Mouse (Mus musculus): ENCODE data around the gene Tigit. TPM values are rescaled to one million over a fixed set of nuclear protein-coding genes. Genes with fewer than 3 reads are reported as not detected.
A peak's percentile ranks its signal among the peaks of the same experiment; 100 is the strongest.

The Tigit gene
- polyA plus RNA-seq, 1 experiment from 2014 or later = not detected

DNA sequence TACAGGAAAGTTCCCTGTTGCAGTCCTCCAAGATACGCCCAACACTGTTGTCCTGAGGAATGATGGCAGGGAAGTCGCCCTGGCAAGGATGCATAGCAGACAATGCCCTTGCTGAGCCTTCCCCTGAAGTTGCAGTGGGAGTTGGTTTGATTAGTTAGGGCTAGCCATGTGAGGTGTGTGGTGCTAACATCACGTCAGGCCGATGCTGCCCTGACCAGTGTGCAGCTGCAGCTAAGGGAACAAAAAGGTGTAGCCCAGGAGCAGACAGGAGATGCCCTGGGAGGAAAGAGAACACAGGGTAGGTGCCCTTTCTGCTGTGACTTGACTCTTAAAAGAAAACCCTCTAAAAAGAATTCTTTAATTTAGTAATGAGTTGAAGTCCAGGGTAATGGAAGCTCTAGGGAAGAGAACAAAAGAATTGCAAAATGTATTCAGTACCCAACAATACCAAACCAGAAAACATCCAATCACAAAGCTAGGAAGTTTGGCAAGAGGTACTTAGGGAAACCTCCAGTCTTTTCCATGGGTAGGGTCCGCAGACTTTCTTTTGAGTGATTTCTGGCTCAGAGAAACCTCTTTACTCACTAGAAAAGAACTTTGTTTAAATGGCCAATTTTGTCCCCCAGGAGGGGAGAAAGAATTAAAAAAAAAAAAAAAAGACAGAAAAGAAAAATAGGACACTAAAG lies 40.5 kb downstream of the Tigit start:
- no peaks in the 10 kb centered on the region for H3K36me3 ChIP-seq (ENCODE audit: control insufficient read depth, insufficient read depth, low read length)
- no peaks in the 10 kb centered on the region for H3K27me3 ChIP-seq (ENCODE audit: control insufficient read depth, insufficient read depth, low read length)
- H3K4me3 ChIP-seq (ENCODE audit: low read depth, low read length) = no peak overlapping the region
- H3K4me2 ChIP-seq (ENCODE audit: low read depth, severe bottlenecking) = no peak overlapping the region
- H3K4me1 ChIP-seq (ENCODE audit: control insufficient read depth, insufficient read depth, low read length) = no peaks in the 10 kb centered on the region
- DNase-seq (ENCODE audit: low spot score) = no peak
- ATAC-seq (ENCODE audit: insufficient number of reproducible peaks, low FRiP score, low TSS enrichment, low read depth) = no peak
- WGBS = 77% methylated on average over 5 of the region's 5 CpGs
- H3K9ac ChIP-seq (ENCODE audit: low read length) = no peak overlapping the region
- H3K27ac ChIP-seq (replicated peaks; ENCODE audit: low read depth, low read length) = no peak overlapping the region
- no peaks in the 10 kb centered on the region for H3K9me3 ChIP-seq (ENCODE audit: control insufficient read depth, low read length)

DNA sequence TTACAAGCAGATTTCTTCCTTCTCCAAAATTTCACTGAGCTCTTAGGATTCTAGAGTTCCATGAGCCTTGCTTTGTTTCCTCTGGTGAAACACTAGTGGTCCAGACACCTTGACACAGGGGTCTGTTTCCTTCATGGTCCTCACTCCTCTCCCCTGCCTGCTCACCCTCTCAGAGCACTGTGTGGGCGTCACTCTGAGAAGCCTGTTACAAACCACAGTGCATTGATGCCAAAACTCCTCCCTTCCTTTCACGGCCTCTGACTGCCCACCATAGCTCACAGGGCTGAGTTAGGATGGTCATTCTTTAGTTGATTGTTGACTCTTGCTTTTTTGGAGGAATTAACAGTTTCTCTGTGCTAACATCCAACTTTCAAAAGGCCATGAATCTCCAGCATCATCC lies 43.6 kb downstream of the Tigit start:
- Histone ChIP-seq H3K9ac (ENCODE audit: low read length) (no peak overlapping the region), H3K4me2 (ENCODE audit: low read depth, severe bottlenecking) (no peak overlapping the region), H3K4me3 (ENCODE audit: low read depth, low read length) (no peak overlapping the region), H3K4me1 (ENCODE audit: control insufficient read depth, insufficient read depth, low read length) (peaks cover 7% of the 10 kb centered on the region; the same call in 1 of the 2 replicates), H3K27me3 (ENCODE audit: control insufficient read depth, insufficient read depth, low read length) (no peaks in the 10 kb centered on the region), H3K9me3 (ENCODE audit: control insufficient read depth, low read length) (no peaks in the 10 kb centered on the region), H3K36me3 (ENCODE audit: control insufficient read depth, insufficient read depth, low read length) (no peaks in the 10 kb centered on the region), H3K27ac (replicated peaks; ENCODE audit: low read depth, low read length) (no peak overlapping the region)
- DNase-seq (ENCODE audit: low spot score) (no peak), ATAC-seq (ENCODE audit: insufficient number of reproducible peaks, low FRiP score, low TSS enrichment, low read depth) (no peak)
- WGBS = 36% methylated on average over 2 of the region's 2 CpGs

DNA sequence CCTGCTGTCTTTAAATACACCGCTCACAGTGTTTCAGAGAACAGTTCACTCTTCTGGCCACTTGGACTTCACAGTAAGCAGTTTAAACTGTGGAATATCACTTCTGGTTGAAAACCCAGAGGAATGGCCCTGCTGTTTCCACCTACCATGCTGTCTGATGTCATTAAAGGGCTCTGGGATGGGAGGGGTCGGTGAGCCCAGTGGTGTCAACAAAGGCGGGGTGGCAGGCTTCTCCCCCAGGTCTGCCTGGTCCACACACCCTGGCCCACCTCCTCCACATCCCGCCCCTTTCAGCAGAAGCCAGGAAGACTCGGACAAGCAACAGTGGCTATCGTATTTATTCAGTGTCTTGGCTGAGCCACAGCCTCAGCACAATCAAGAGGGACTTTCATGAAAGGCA lies 44.7 kb downstream of the Tigit start:
- H3K27ac ChIP-seq (replicated peaks; ENCODE audit: low read depth, low read length) = no peak overlapping the region
- DNase-seq (ENCODE audit: low spot score) = no peak

GRCm38 (mm10) chr16:43618286-43618685 lies 45.7 kb downstream of the Tigit start:
- H3K27ac ChIP-seq (replicated peaks; ENCODE audit: low read depth, low read length) = no peak overlapping the region
- no peak overlapping the region for H3K9ac ChIP-seq (ENCODE audit: low read length)
- H3K27me3 ChIP-seq (ENCODE audit: control insufficient read depth, insufficient read depth, low read length) = no peaks in the 10 kb centered on the region
- WGBS = 91% methylated on average over 23 of the region's 23 CpGs
- DNase-seq (ENCODE audit: low spot score) (no peak), ATAC-seq (ENCODE audit: insufficient number of reproducible peaks, low FRiP score, low TSS enrichment, low read depth) (no peak)
- H3K4me3 ChIP-seq (ENCODE audit: low read depth, low read length) = no peak overlapping the region
- no peak overlapping the region for H3K4me2 ChIP-seq (ENCODE audit: low read depth, severe bottlenecking)
- H3K36me3 ChIP-seq (ENCODE audit: control insufficient read depth, insufficient read depth, low read length) = no peaks in the 10 kb centered on the region
- H3K9me3 ChIP-seq (ENCODE audit: control insufficient read depth, low read length) = no peaks in the 10 kb centered on the region
- H3K4me1 ChIP-seq (ENCODE audit: control insufficient read depth, insufficient read depth, low read length) = peaks cover 7% of the 10 kb centered on the region; the same call in 1 of the 2 replicates

More for the DNA sequence above, 44.7 kb downstream of the Tigit start:
- WGBS = 54% methylated on average over 6 of the region's 6 CpGs
- ATAC-seq (ENCODE audit: insufficient number of reproducible peaks, low FRiP score, low TSS enrichment, low read depth) = no peak
- Histone ChIP-seq H3K9me3 (ENCODE audit: control insufficient read depth, low read length) (no peaks in the 10 kb centered on the region), H3K4me2 (ENCODE audit: low read depth, severe bottlenecking) (no peak overlapping the region), H3K4me3 (ENCODE audit: low read depth, low read length) (no peak overlapping the region), H3K9ac (ENCODE audit: low read length) (no peak overlapping the region), H3K36me3 (ENCODE audit: control insufficient read depth, insufficient read depth, low read length) (no peaks in the 10 kb centered on the region), H3K4me1 (ENCODE audit: control insufficient read depth, insufficient read depth, low read length) (peaks cover 7% of the 10 kb centered on the region; the same call in 1 of the 2 replicates), H3K27me3 (ENCODE audit: control insufficient read depth, insufficient read depth, low read length) (no peaks in the 10 kb centered on the region)

GRCm38 (mm10) chr16:43617346-43617745 lies 46.6 kb downstream of the Tigit start:
- WGBS = 41% methylated on average over 6 of the region's 6 CpGs
- DNase-seq (ENCODE audit: low spot score) (peak; percentile 36), ATAC-seq (ENCODE audit: insufficient number of reproducible peaks, low FRiP score, low TSS enrichment, low read depth) (no peak)
- H3K4me3 ChIP-seq (ENCODE audit: low read depth, low read length) = no peak overlapping the region
- no peaks in the 10 kb centered on the region for H3K9me3 ChIP-seq (ENCODE audit: control insufficient read depth, low read length)
- no peaks in the 10 kb centered on the region for H3K27me3 ChIP-seq (ENCODE audit: control insufficient read depth, insufficient read depth, low read length)
- peaks cover 7% of the 10 kb centered on the region; the same call in 1 of the 2 replicates for H3K4me1 ChIP-seq (ENCODE audit: control insufficient read depth, insufficient read depth, low read length)
- no peak overlapping the region for H3K27ac ChIP-seq (replicated peaks; ENCODE audit: low read depth, low read length)
- no peaks in the 10 kb centered on the region for H3K36me3 ChIP-seq (ENCODE audit: control insufficient read depth, insufficient read depth, low read length)
- no peak overlapping the region for H3K4me2 ChIP-seq (ENCODE audit: low read depth, severe bottlenecking)
- H3K9ac ChIP-seq (ENCODE audit: low read length) = no peak overlapping the region

DNA sequence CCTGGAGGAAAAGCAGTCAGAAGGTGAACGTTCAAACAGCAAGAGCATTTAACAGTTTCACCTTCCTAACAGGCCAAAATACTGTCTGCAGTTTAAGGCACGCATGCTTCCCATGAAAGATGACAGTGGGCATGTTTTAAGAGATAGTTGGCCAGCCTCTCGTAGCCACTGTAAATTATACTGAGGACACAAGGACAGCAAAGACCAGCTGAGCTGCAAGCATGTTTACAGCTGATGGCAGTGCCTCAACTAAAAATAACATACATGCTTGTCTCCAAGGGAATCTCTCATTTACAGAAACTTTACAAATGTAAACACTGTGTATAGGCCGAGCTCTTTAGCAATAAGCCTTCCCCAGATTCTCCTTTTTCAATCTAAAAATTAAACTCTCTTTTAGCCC lies 47.6 kb downstream of the Tigit start:
- no peaks in the 10 kb centered on the region for H3K27me3 ChIP-seq (ENCODE audit: control insufficient read depth, insufficient read depth, low read length)
- DNase-seq (ENCODE audit: low spot score) (no peak), ATAC-seq (ENCODE audit: insufficient number of reproducible peaks, low FRiP score, low TSS enrichment, low read depth) (no peak)
- peaks cover 7% of the 10 kb centered on the region; the same call in 1 of the 2 replicates for H3K4me1 ChIP-seq (ENCODE audit: control insufficient read depth, insufficient read depth, low read length)
- H3K36me3 ChIP-seq (ENCODE audit: control insufficient read depth, insufficient read depth, low read length) = no peaks in the 10 kb centered on the region
- 69% methylated on average over 4 of the region's 4 CpGs for WGBS
- no peak overlapping the region for H3K9ac ChIP-seq (ENCODE audit: low read length)
- no peaks in the 10 kb centered on the region for H3K9me3 ChIP-seq (ENCODE audit: control insufficient read depth, low read length)
- H3K27ac ChIP-seq (replicated peaks; ENCODE audit: low read depth, low read length) = no peak overlapping the region
- no peak overlapping the region for H3K4me2 ChIP-seq (ENCODE audit: low read depth, severe bottlenecking)
- no peak overlapping the region for H3K4me3 ChIP-seq (ENCODE audit: low read depth, low read length)

DNA sequence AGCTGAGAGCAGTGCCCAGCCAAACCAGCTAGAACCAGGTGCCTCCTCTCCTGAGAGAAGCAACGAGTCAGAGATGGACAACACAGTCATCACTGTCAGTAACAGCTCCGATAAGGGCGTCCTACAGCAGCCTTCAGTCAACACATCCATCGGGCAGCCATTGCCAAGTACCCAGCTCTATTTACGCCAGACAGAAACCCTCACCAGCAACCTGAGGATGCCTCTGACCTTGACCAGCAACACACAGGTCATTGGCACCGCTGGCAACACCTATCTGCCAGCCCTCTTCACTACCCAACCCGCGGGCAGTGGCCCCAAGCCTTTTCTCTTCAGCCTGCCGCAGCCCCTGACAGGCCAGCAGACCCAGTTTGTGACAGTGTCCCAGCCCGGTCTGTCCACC lies 53.6 kb downstream of the Tigit start:
- no peak for DNase-seq (ENCODE audit: low spot score)
- Histone ChIP-seq H3K9me3 (ENCODE audit: control insufficient read depth, low read length) (no peaks in the 10 kb centered on the region), H3K4me3 (ENCODE audit: low read depth, low read length) (no peak overlapping the region), H3K4me1 (ENCODE audit: control insufficient read depth, insufficient read depth, low read length) (no peaks in the 10 kb centered on the region), H3K4me2 (ENCODE audit: low read depth, severe bottlenecking) (no peak overlapping the region), H3K27me3 (ENCODE audit: control insufficient read depth, insufficient read depth, low read length) (no peaks in the 10 kb centered on the region), H3K36me3 (ENCODE audit: control insufficient read depth, insufficient read depth, low read length) (no peaks in the 10 kb centered on the region), H3K9ac (ENCODE audit: low read length) (no peak overlapping the region), H3K27ac (replicated peaks; ENCODE audit: low read depth, low read length) (no peak overlapping the region)
- no peak for ATAC-seq (ENCODE audit: insufficient number of reproducible peaks, low FRiP score, low TSS enrichment, low read depth)
- WGBS = 93% methylated on average over 10 of the region's 10 CpGs

GRCm38 (mm10) chr16:43608066-43608465 lies 55.9 kb downstream of the Tigit start:
- H3K4me1 ChIP-seq (ENCODE audit: control insufficient read depth, insufficient read depth, low read length) = peaks cover 7% of the 10 kb centered on the region
- no peaks in the 10 kb centered on the region for H3K27me3 ChIP-seq (ENCODE audit: control insufficient read depth, insufficient read depth, low read length)
- H3K27ac ChIP-seq (replicated peaks; ENCODE audit: low read depth, low read length) = no peak overlapping the region
- ATAC-seq (ENCODE audit: insufficient number of reproducible peaks, low FRiP score, low TSS enrichment, low read depth) (no peak), DNase-seq (ENCODE audit: low spot score) (no peak)
- H3K9me3 ChIP-seq (ENCODE audit: control insufficient read depth, low read length) = no peaks in the 10 kb centered on the region
- no peaks in the 10 kb centered on the region for H3K36me3 ChIP-seq (ENCODE audit: control insufficient read depth, insufficient read depth, low read length)
- no peak overlapping the region for H3K4me3 ChIP-seq (ENCODE audit: low read depth, low read length)
- H3K9ac ChIP-seq (ENCODE audit: low read length) = no peak overlapping the region
- H3K4me2 ChIP-seq (ENCODE audit: low read depth, severe bottlenecking) = no peak overlapping the region

GRCm38 (mm10) chr16:43607086-43607485 lies 56.9 kb downstream of the Tigit start:
- peaks cover 7% of the 10 kb centered on the region for H3K4me1 ChIP-seq (ENCODE audit: control insufficient read depth, insufficient read depth, low read length)
- H3K27me3 ChIP-seq (ENCODE audit: control insufficient read depth, insufficient read depth, low read length) = no peaks in the 10 kb centered on the region
- no peak overlapping the region for H3K4me2 ChIP-seq (ENCODE audit: low read depth, severe bottlenecking)
- H3K4me3 ChIP-seq (ENCODE audit: low read depth, low read length) = no peak overlapping the region
- H3K9ac ChIP-seq (ENCODE audit: low read length) = no peak overlapping the region
- no peaks in the 10 kb centered on the region for H3K36me3 ChIP-seq (ENCODE audit: control insufficient read depth, insufficient read depth, low read length)
- ATAC-seq (ENCODE audit: insufficient number of reproducible peaks, low FRiP score, low TSS enrichment, low read depth) = no peak
- no peak overlapping the region for H3K27ac ChIP-seq (replicated peaks; ENCODE audit: low read depth, low read length)
- DNase-seq (ENCODE audit: low spot score) = no peak
- H3K9me3 ChIP-seq (ENCODE audit: control insufficient read depth, low read length) = no peaks in the 10 kb centered on the region
